Mouse (Mus musculus) limb, embryonic 13.5 days (tissue): ENCODE data around the gene Rpl27a. TPM values are rescaled to one million over a fixed set of nuclear protein-coding genes. Genes with fewer than 3 reads are reported as not detected.

ENCODE experiments used
- ATAC-seq: fragments of 200-750 bp; cut with Nextera tagmentation; 2 replicates; pipeline ENCODE4 v1.8.0; 2017; ENCODE audit warnings: low read depth, moderate number of reproducible peaks, moderate TSS enrichment; ENCODE audit not compliant: low FRiP score
- H3K27ac ChIP-seq: fragments of 300-500 bp; sonication (generic); 2 replicates; pipeline ENCODE4 v1.5.1; 2015; ENCODE audit warnings: inconsistent platforms, mild to moderate bottlenecking, moderate library complexity
- H3K27me3 ChIP-seq: fragments of 300-500 bp; sonication (generic); 2 replicates; pipeline ENCODE4 v1.6.1; 2015; ENCODE audit warnings: mild to moderate bottlenecking, inconsistent platforms
- H3K36me3 ChIP-seq: fragments of 300-500 bp; sonication (generic); 2 replicates; pipeline ENCODE4 v1.6.1; 2015; ENCODE audit warnings: inconsistent platforms, mild to moderate bottlenecking, moderate library complexity
- H3K4me1 ChIP-seq: fragments of 300-500 bp; sonication (generic); 2 replicates; pipeline ENCODE4 v1.6.1; 2015; ENCODE audit warnings: inconsistent platforms
- H3K4me2 ChIP-seq: fragments of 300-500 bp; sonication (generic); replicated peaks from 2 replicates; pipeline ENCODE4 v1.6.1; 2015; ENCODE audit warnings: inconsistent platforms, mild to moderate bottlenecking, moderate library complexity
- H3K4me3 ChIP-seq: fragments of 300-500 bp; sonication (generic); 2 replicates; pipeline ENCODE4 v1.5.1; 2015; ENCODE audit warnings: moderate library complexity, mild to moderate bottlenecking, inconsistent platforms
- H3K9ac ChIP-seq: fragments of 300-500 bp; sonication (generic); 2 replicates; pipeline ENCODE4 v1.6.1; 2015; ENCODE audit warnings: mild to moderate bottlenecking, inconsistent platforms
- H3K9me3 ChIP-seq: fragments of 300-500 bp; sonication (generic); 2 replicates; pipeline ENCODE4 v1.6.1; 2016; ENCODE audit warnings: inconsistent platforms
- WGBS: fragments of 180-500 bp; shearing (Covaris S2); methylation state at CpG from one replicate; pipeline ENCODE4 v1.1.7; 2015; 5-methylcytosine and 5-hydroxymethylcytosine counted together
- polyA plus RNA-seq: library from polyadenylated mRNA; unstranded; fragments of >200 nt; fragmentation: Nextera tagmentation; extraction: Ambion mirVana; gene quantifications from 2 replicates; pipeline ENCODE4 v1.2.1, GENCODE M21; 2015

Gene Rpl27a
- polyA plus RNA-seq, 1 experiment from 2014 or later: 145 TPM

- Histone ChIP-seq H3K27ac (no peak overlapping the region), H3K4me3 (no peak overlapping the region), H3K9ac (no peak overlapping the region), H3K9me3 (no peaks in the 10 kb centered on the region), H3K4me1 (no peaks in the 10 kb centered on the region), H3K4me2 (no peak overlapping the region), H3K27me3 (no peaks in the 10 kb centered on the region), H3K36me3 (peaks cover 89% of the 10 kb centered on the region)
- peak; percentile 39; the same call in 1 of the 2 replicates for ATAC-seq
- 20% methylated on average over 3 of the region's 3 CpGs for WGBS
Measured at GRCm38 (mm10) chr7:109528356-109528755, 9.4 kb downstream of the Rpl27a start.

- WGBS: 81% methylated on average over 2 of the region's 2 CpGs
- Histone ChIP-seq H3K36me3 (peaks cover 87% of the 10 kb centered on the region), H3K27me3 (no peaks in the 10 kb centered on the region), H3K4me3 (no peak overlapping the region), H3K4me1 (no peaks in the 10 kb centered on the region), H3K9ac (no peak overlapping the region), H3K9me3 (no peaks in the 10 kb centered on the region), H3K4me2 (no peak overlapping the region), H3K27ac (no peak overlapping the region)
- no peak for ATAC-seq
Measured at GRCm38 (mm10) chr7:109529741-109530140, 10.8 kb downstream of the Rpl27a start.

GRCm38 (mm10) chr7:109531501-109531900, 12.6 kb downstream of the Rpl27a start:
- Histone ChIP-seq H3K27ac (no peak overlapping the region), H3K27me3 (no peaks in the 10 kb centered on the region), H3K9ac (no peak overlapping the region), H3K36me3 (peaks cover 87% of the 10 kb centered on the region), H3K4me2 (no peak overlapping the region), H3K9me3 (no peaks in the 10 kb centered on the region), H3K4me3 (no peak overlapping the region), H3K4me1 (peaks cover 9% of the 10 kb centered on the region)
- 86% methylated on average over 5 of the region's 5 CpGs for WGBS
- ATAC-seq: no peak

GRCm38 (mm10) chr7:109532691-109533090, 13.7 kb downstream of the Rpl27a start:
- Histone ChIP-seq H3K27ac (no peak overlapping the region), H3K9me3 (no peaks in the 10 kb centered on the region), H3K9ac (no peak overlapping the region), H3K4me3 (no peak overlapping the region), H3K36me3 (peaks cover 75% of the 10 kb centered on the region), H3K4me1 (peaks cover 14% of the 10 kb centered on the region), H3K4me2 (no peak overlapping the region), H3K27me3 (no peaks in the 10 kb centered on the region)
- 91% methylated on average over 3 of the region's 3 CpGs for WGBS
- no peak for ATAC-seq

DNA sequence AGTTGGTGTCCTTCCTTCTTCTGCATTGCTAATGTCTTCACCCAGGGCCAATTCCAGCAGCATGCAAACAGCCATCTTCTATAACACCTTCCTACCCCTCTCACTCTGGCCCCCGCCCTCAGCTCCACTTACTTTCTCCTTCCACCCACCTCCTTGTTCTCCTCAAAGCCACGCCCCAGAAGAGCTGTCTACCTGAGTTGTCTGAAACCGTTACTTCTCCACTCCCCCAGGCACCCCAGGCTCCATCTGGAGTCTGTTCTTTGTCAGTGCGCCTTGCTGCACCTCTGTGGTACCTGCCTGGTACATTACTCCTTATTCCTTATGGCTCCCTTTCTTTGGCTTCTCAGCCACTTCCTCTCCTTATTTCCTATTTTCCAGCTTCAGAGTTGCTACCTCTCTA, 14.2 kb downstream of the Rpl27a start:
- WGBS: 78% methylated on average over 4 of the region's 4 CpGs
- peaks cover 75% of the 10 kb centered on the region for H3K36me3 ChIP-seq

DNA sequence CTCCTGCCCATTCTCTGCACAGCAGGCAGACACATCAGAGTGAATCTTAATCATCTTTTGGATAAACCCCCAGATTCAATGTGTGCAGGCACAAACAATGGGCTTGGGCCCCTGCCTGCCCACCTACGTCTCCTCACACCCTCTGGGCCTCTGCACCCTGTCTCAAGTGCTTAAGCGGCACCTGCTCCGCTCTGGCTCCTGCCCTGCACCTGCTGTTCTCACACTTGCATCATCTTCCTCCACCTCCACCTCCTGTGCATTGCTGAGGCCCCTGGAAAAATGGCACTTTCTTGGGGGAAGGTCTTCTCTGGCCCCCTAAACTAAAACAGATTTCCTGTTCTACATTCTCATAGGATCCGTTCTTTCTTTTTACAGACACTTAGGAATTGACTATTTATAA, 14.9 kb downstream of the Rpl27a start:
- ATAC-seq: no peak
- peaks cover 14% of the 10 kb centered on the region for H3K4me1 ChIP-seq
- no peaks in the 10 kb centered on the region for H3K9me3 ChIP-seq
- 89% methylated on average over 4 of the region's 4 CpGs for WGBS
- no peaks in the 10 kb centered on the region for H3K27me3 ChIP-seq
- H3K27ac ChIP-seq: no peak overlapping the region
- H3K9ac ChIP-seq: no peak overlapping the region
- no peak overlapping the region for H3K4me2 ChIP-seq
- H3K36me3 ChIP-seq: peaks cover 77% of the 10 kb centered on the region
- no peak overlapping the region for H3K4me3 ChIP-seq

More for the DNA sequence above, 14.2 kb downstream of the Rpl27a start:
- no peak overlapping the region for H3K27ac ChIP-seq
- no peaks in the 10 kb centered on the region for H3K27me3 ChIP-seq
- no peak overlapping the region for H3K4me2 ChIP-seq
- no peak for ATAC-seq
- H3K4me3 ChIP-seq: no peak overlapping the region
- H3K9me3 ChIP-seq: no peaks in the 10 kb centered on the region
- peaks cover 14% of the 10 kb centered on the region for H3K4me1 ChIP-seq
- H3K9ac ChIP-seq: no peak overlapping the region

- H3K4me2 ChIP-seq: no peak overlapping the region
- no peaks in the 10 kb centered on the region for H3K9me3 ChIP-seq
- H3K27me3 ChIP-seq: no peaks in the 10 kb centered on the region
- no peak overlapping the region for H3K4me3 ChIP-seq
- H3K9ac ChIP-seq: no peak overlapping the region
- peaks cover 83% of the 10 kb centered on the region for H3K36me3 ChIP-seq
- WGBS: 95% methylated on average over 3 of the region's 3 CpGs
- no peak for ATAC-seq
- peaks cover 14% of the 10 kb centered on the region for H3K4me1 ChIP-seq
- H3K27ac ChIP-seq: no peak overlapping the region
Measured at GRCm38 (mm10) chr7:109534921-109535320, 16.0 kb downstream of the Rpl27a start.

- Histone ChIP-seq H3K27ac (peak overlapping the region; percentile 79), H3K9me3 (no peaks in the 10 kb centered on the region), H3K27me3 (no peaks in the 10 kb centered on the region), H3K4me2 (no peak overlapping the region; the same call in 1 of the 2 replicates), H3K9ac (no peak overlapping the region), H3K4me1 (peaks cover 14% of the 10 kb centered on the region), H3K4me3 (no peak overlapping the region), H3K36me3 (peaks cover 81% of the 10 kb centered on the region)
- 40% methylated on average over 4 of the region's 4 CpGs for WGBS
- peak; percentile 89 for ATAC-seq
Measured at GRCm38 (mm10) chr7:109536451-109536946, 17.6 kb downstream of the Rpl27a start.

DNA sequence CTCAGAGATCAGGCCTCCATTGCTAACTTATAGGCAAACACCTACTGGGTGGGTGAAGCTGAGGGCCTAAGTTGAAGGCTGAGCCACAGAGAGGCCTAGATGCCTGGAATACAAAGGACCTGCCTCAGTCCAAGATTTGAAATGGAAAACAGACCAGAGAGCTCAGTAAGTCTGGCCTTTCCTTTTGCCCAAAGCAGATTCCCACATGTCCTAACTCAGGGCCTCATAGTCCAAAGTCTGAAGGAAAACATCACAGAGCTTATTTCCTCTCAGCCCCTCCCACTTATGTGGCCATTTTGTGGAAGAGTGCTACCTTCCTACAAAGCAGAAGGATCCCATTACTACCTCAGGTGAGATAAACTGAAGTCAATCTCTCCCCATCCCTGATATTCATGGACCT, 22.0 kb downstream of the Rpl27a start:
- no peaks in the 10 kb centered on the region for H3K9me3 ChIP-seq

GRCm38 (mm10) chr7:109541609-109542363, 22.8 kb downstream of the Rpl27a start:
- Histone ChIP-seq H3K27ac (no peak overlapping the region), H3K9me3 (no peaks in the 10 kb centered on the region), H3K4me3 (no peak overlapping the region), H3K36me3 (peaks cover 82% of the 10 kb centered on the region), H3K4me1 (peaks cover 3% of the 10 kb centered on the region), H3K27me3 (no peaks in the 10 kb centered on the region), H3K4me2 (no peak overlapping the region), H3K9ac (no peak overlapping the region)
- WGBS: 86% methylated on average over 10 of the region's 10 CpGs
- ATAC-seq: no peak

More for the DNA sequence above, 22.0 kb downstream of the Rpl27a start:
- no peak overlapping the region for H3K4me2 ChIP-seq
- H3K4me1 ChIP-seq: peaks cover 11% of the 10 kb centered on the region
- peaks cover 82% of the 10 kb centered on the region for H3K36me3 ChIP-seq
- H3K27me3 ChIP-seq: no peaks in the 10 kb centered on the region
- ATAC-seq: no peak
- H3K27ac ChIP-seq: no peak overlapping the region
- no peak overlapping the region for H3K4me3 ChIP-seq
- H3K9ac ChIP-seq: no peak overlapping the region

DNA sequence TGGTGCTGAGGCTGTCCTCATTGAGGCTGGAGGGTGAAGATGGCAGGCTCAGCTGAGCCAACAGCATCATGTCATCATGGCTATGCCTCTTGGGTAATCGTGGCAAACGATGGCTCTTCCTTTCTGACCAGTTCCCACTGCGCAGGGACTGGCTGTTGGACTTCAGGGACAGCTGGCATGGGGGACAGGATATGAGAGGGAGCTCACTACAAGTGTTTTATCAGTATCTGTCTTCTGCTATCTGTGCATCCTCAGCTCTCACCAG, 23.3 kb downstream of the Rpl27a start:
- H3K4me3 ChIP-seq: no peak overlapping the region
- H3K27ac ChIP-seq: no peak overlapping the region
- peaks cover 84% of the 10 kb centered on the region for H3K36me3 ChIP-seq
- no peaks in the 10 kb centered on the region for H3K27me3 ChIP-seq
- H3K4me1 ChIP-seq: no peaks in the 10 kb centered on the region
- WGBS: 85% methylated on average over 3 of the region's 3 CpGs
- H3K4me2 ChIP-seq: no peak overlapping the region
- no peaks in the 10 kb centered on the region for H3K9me3 ChIP-seq
- no peak overlapping the region for H3K9ac ChIP-seq
- no peak for ATAC-seq

GRCm38 (mm10) chr7:109544792-109545191, 25.8 kb downstream of the Rpl27a start:
- Histone ChIP-seq H3K36me3 (peaks cover 89% of the 10 kb centered on the region), H3K4me1 (no peaks in the 10 kb centered on the region), H3K9ac (no peak overlapping the region), H3K9me3 (no peaks in the 10 kb centered on the region), H3K4me3 (no peak overlapping the region), H3K27ac (no peak overlapping the region), H3K27me3 (no peaks in the 10 kb centered on the region), H3K4me2 (no peak overlapping the region)
- 83% methylated on average over 5 of the region's 5 CpGs for WGBS
- ATAC-seq: no peak
